Mouse (Mus musculus): ENCODE data around the gene Themis3. TPM values are rescaled to one million over a fixed set of nuclear protein-coding genes. Genes with fewer than 3 reads are reported as not detected.

Themis3 gene
- 0.01 and 0.04 TPM in 2 replicates for polyA plus RNA-seq (2012; rRNA removed)

DNA sequence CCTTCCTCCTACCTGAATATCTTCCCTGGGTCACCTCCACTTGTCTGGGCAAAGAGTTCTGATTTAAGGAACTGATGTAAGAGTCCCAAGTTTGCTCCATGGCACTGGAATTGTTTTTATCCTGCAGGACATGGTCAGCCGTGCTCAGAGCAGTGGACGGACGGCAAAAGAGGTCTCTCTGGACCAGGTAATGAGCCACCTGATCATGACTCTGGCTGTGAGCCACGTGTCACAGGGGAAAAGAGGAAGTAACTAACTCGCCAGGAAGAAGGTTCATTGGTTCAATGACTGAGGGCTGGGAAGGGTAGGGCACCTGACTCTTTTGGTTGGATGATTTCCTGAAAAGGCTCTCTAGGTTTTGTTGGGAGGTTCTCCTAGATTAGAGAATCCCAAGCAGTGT lies at the start of gene Themis3:
Themis3 (minus strand) TSS at position 187 of the 400 bp plus-strand sequence.

DNA sequence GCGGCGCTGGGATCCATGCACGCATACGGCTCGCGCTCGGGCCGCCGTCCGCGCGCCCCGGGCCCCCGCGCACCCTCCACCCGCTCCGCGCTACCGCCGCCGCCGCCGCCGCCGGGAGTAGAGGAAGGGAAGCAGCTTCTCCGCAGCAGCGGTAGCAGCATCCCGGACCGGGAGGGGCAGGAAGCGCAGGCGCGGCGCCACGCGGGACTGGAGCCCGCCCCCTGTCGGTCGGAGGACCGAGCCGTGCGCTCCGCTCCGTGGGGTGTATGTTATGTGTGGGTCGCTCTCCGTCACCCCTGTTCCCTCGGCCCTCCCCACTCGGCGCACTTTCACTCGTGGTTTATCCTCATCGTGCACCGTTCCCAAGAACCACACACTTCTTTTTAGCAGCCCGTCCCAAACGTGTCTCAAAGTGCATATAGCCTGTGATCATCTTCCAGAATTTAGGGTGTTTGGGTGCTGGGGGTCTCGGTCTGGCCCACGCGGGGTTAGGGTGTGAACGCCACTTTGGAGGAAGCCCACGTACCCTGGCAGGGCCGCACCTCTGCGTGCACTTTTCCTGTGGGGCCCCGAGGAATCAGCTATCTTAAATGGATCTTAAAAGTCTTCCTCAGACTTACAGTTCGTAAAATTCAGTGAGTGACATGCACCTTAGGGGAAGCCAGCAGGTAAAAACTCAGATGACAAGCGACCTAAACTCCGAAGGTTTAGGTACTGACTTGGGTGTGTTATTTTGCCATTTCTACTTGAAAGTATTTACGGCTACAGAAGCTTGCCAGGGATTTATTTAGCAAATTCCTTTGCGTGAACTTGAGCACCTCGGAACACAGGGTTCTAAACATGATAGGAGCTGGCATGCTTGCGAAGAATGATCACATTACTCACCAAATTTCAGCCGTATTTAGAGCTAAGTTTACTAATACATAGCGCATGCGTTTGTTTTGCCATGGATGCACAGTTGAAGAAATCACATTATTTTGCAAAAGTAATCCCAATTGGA lies 74.6 kb downstream of the Themis3 start, which contains the start of gene Rab12:
Rab12 (minus strand) TSS at position 176 of the 1,000 bp plus-strand sequence.

Other genes starting within 250 kb of the Themis3 start
- 0.06 and 0.13 TPM in 2 replicates for gene Mtcl1, start 144.9 kb downstream of the Themis3 start, polyA plus RNA-seq (2012; rRNA removed)
- 11.7 and 12.2 TPM in 2 replicates for gene Rab12, start 74.9 kb downstream of the Themis3 start, polyA plus RNA-seq (2012; rRNA removed)